Mouse (Mus musculus) lung, embryonic 14.5 days (tissue): ENCODE results near the gene Chrdl2. TPM values are rescaled to one million over a fixed set of nuclear protein-coding genes. Genes with fewer than 3 reads are reported as not detected.
A peak's percentile ranks its signal among the peaks of the same experiment; 100 is the strongest.

Experiments used
- ATAC-seq: fragments of 200-750 bp; cut with Nextera tagmentation; 2 replicates; pipeline ENCODE4 v1.8.0; 2017; ENCODE audit warnings: mild to moderate bottlenecking, moderate TSS enrichment, moderate library complexity; ENCODE audit not compliant: insufficient read depth
- DNase-seq: peaks from one replicate; pipeline ENCODE4 v3.0.0-alpha.2; 2015
- H3K27ac ChIP-seq: fragments of 300-500 bp; sonication (generic); 2 replicates; pipeline ENCODE4 v1.5.1; 2014; ENCODE audit warnings: low read depth, mild to moderate bottlenecking, moderate library complexity
- H3K27me3 ChIP-seq: fragments of 300-500 bp; sonication (generic); 2 replicates; pipeline ENCODE4 v1.6.1; 2014; ENCODE audit warnings: low read length, control low read depth; ENCODE audit not compliant: insufficient read depth
- H3K36me3 ChIP-seq: fragments of 300-500 bp; sonication (generic); 2 replicates; pipeline ENCODE4 v1.6.1; 2014; ENCODE audit warnings: control low read depth; ENCODE audit not compliant: insufficient read depth
- H3K4me1 ChIP-seq: fragments of 300-500 bp; sonication (generic); 2 replicates; pipeline ENCODE4 v1.6.1; 2014; ENCODE audit warnings: antibody characterized with exemption, control low read depth; ENCODE audit not compliant: insufficient read depth
- H3K4me2 ChIP-seq: fragments of 300-500 bp; sonication (generic); 2 replicates; pipeline ENCODE4 v1.6.1; 2014; ENCODE audit warnings: mild to moderate bottlenecking
- H3K4me3 ChIP-seq: fragments of 300-500 bp; sonication (generic); 2 replicates; pipeline ENCODE4 v1.5.1; 2014; ENCODE audit warnings: low read depth, low read length
- H3K9ac ChIP-seq: fragments of 300-500 bp; sonication (generic); 2 replicates; pipeline ENCODE4 v1.6.1; 2014
- H3K9me3 ChIP-seq: fragments of 300-500 bp; sonication (generic); 2 replicates; pipeline ENCODE4 v1.6.1; 2016; ENCODE audit warnings: low read depth, low read length, control low read depth
- CTCF ChIP-seq: IDR thresholded peaks from 2 replicates; pipeline ENCODE4 v1.5.1; 2016; ENCODE audit warnings: antibody characterized with exemption, low read depth
- WGBS: fragments of 180-500 bp; shearing (Covaris S2); extraction: QIAGEN DNeasy Blood & Tissue Kit; methylation state at CpG from one replicate; pipeline ENCODE4 v1.1.7; 2014; 5-methylcytosine and 5-hydroxymethylcytosine counted together
- polyA plus RNA-seq: library from polyadenylated mRNA; unstranded; fragments of >200 nt; fragmentation: Nextera tagmentation; extraction: Ambion mirVana; gene quantifications from 2 replicates; pipeline ENCODE4 v1.2.1, GENCODE M21; 2014

The Chrdl2 gene
- polyA plus RNA-seq, 1 experiment from 2014 or later: 0.12 TPM

- Histone ChIP-seq H3K4me2 (no peak overlapping the region), H3K4me1 (no peaks in the 10 kb centered on the region), H3K27me3 (no peaks in the 10 kb centered on the region), H3K4me3 (no peak overlapping the region), H3K27ac (no peak overlapping the region), H3K36me3 (no peaks in the 10 kb centered on the region), H3K9me3 (no peaks in the 10 kb centered on the region), H3K9ac (no peak overlapping the region)
- TF ChIP-seq CTCF: no peak
- ATAC-seq: no peak
- DNase-seq: no peak
- 83% methylated on average over 13 of the region's 13 CpGs for WGBS
These were observed 23.4 kb upstream of the Chrdl2 start for GRCm38 (mm10) chr7:99982256-99983242.

GRCm38 (mm10) chr7:99988725-99989124, 17.2 kb upstream of the Chrdl2 start:
- Histone ChIP-seq H3K9me3 (no peaks in the 10 kb centered on the region), H3K4me2 (no peak overlapping the region), H3K36me3 (no peaks in the 10 kb centered on the region), H3K4me3 (no peak overlapping the region), H3K27ac (no peak overlapping the region), H3K9ac (no peak overlapping the region), H3K4me1 (no peaks in the 10 kb centered on the region), H3K27me3 (no peaks in the 10 kb centered on the region)
- DNase-seq: peak; percentile 91
- 4% methylated on average over 4 of the region's 4 CpGs for WGBS
- ATAC-seq: peak; percentile 70; the same call in 1 of the 2 replicates
- TF ChIP-seq CTCF: peak; percentile 95

GRCm38 (mm10) chr7:99989844-99990760, 15.9 kb upstream of the Chrdl2 start:
- 65% methylated on average over 15 of the region's 15 CpGs for WGBS
- no peak overlapping the region for H3K27ac ChIP-seq
- peak; percentile 8; the same call in 1 of the 2 replicates for TF ChIP-seq CTCF
- no peak overlapping the region for H3K4me3 ChIP-seq
- no peaks in the 10 kb centered on the region for H3K4me1 ChIP-seq
- H3K9ac ChIP-seq: no peak overlapping the region
- H3K36me3 ChIP-seq: no peaks in the 10 kb centered on the region
- no peak for ATAC-seq
- DNase-seq: peak; percentile 49
- no peaks in the 10 kb centered on the region for H3K27me3 ChIP-seq
- H3K4me2 ChIP-seq: no peak overlapping the region
- H3K9me3 ChIP-seq: no peaks in the 10 kb centered on the region

- Histone ChIP-seq H3K27me3 (no peaks in the 10 kb centered on the region), H3K4me1 (no peaks in the 10 kb centered on the region), H3K9ac (no peak overlapping the region), H3K9me3 (no peaks in the 10 kb centered on the region), H3K4me2 (no peak overlapping the region), H3K4me3 (no peak overlapping the region), H3K36me3 (no peaks in the 10 kb centered on the region), H3K27ac (no peak overlapping the region)
- ATAC-seq: no peak
- TF ChIP-seq CTCF: no peak
- WGBS: 69% methylated on average over 8 of the region's 8 CpGs
- no peak for DNase-seq
These were observed 14.8 kb upstream of the Chrdl2 start for GRCm38 (mm10) chr7:99990990-99991707.

GRCm38 (mm10) chr7:99993159-99993558, 12.8 kb upstream of the Chrdl2 start:
- 81% methylated on average over 7 of the region's 7 CpGs for WGBS
- Histone ChIP-seq H3K27me3 (no peaks in the 10 kb centered on the region), H3K4me1 (no peaks in the 10 kb centered on the region), H3K9me3 (no peaks in the 10 kb centered on the region), H3K36me3 (no peaks in the 10 kb centered on the region), H3K4me2 (no peak overlapping the region), H3K4me3 (no peak overlapping the region), H3K27ac (no peak overlapping the region), H3K9ac (no peak overlapping the region)
- DNase-seq (no peak), ATAC-seq (no peak)
- no peak for TF ChIP-seq CTCF

- H3K27ac ChIP-seq: no peak overlapping the region
- H3K9me3 ChIP-seq: no peaks in the 10 kb centered on the region
- no peak for DNase-seq
- WGBS: 70% methylated on average over 7 of the region's 7 CpGs
- H3K4me2 ChIP-seq: no peak overlapping the region
- H3K4me3 ChIP-seq: no peak overlapping the region
- H3K9ac ChIP-seq: no peak overlapping the region
- TF ChIP-seq CTCF: no peak
- no peaks in the 10 kb centered on the region for H3K4me1 ChIP-seq
- no peak for ATAC-seq
- H3K36me3 ChIP-seq: no peaks in the 10 kb centered on the region
- no peaks in the 10 kb centered on the region for H3K27me3 ChIP-seq
These were observed 10.8 kb upstream of the Chrdl2 start for GRCm38 (mm10) chr7:99995186-99995585.
